Mouse (Mus musculus) lung, postnatal 0 days (tissue): ENCODE data around the gene Rims4. TPM values are rescaled to one million over a fixed set of nuclear protein-coding genes. Genes with fewer than 3 reads are reported as not detected.

Experiments
- ATAC-seq: fragments of 200-750 bp; cut with Nextera tagmentation; 2 replicates; pipeline ENCODE4 v1.8.0; 2017; ENCODE audit warnings: moderate library complexity
- DNase-seq: peaks from one replicate; pipeline ENCODE4 v3.0.0-alpha.2; 2016; ENCODE audit warnings: low spot score
- H3K27ac ChIP-seq: fragments of 300-500 bp; sonication (generic); 2 replicates; pipeline ENCODE4 v1.5.1; 2014; ENCODE audit warnings: antibody characterized with exemption, mild to moderate bottlenecking, low read length, mixed read lengths
- H3K27me3 ChIP-seq: fragments of 300-500 bp; sonication (generic); replicated peaks from 2 replicates; pipeline ENCODE4 v1.6.1; 2014; ENCODE audit warnings: low read length, mixed read lengths; ENCODE audit not compliant: insufficient read depth
- H3K36me3 ChIP-seq: fragments of 300-500 bp; sonication (generic); 2 replicates; pipeline ENCODE4 v1.6.1; 2014; ENCODE audit warnings: low read length, mixed read lengths; ENCODE audit not compliant: insufficient read depth
- H3K4me1 ChIP-seq: fragments of 300-500 bp; sonication (generic); 2 replicates; pipeline ENCODE4 v1.6.1; 2014; ENCODE audit warnings: antibody characterized with exemption, low read depth, low read length, mixed read lengths; ENCODE audit not compliant: insufficient read depth
- H3K4me2 ChIP-seq: fragments of 300-500 bp; sonication (generic); replicated peaks from 2 replicates; pipeline ENCODE4 v1.6.1; 2014; ENCODE audit warnings: low read depth, mild to moderate bottlenecking, low read length, moderate library complexity, mixed read lengths
- H3K4me3 ChIP-seq: fragments of 300-500 bp; sonication (generic); 2 replicates; pipeline ENCODE4 v1.5.1; 2014; ENCODE audit warnings: low read depth, low read length
- H3K9ac ChIP-seq: fragments of 300-500 bp; sonication (generic); replicated peaks from 2 replicates; pipeline ENCODE4 v1.6.1; 2014; ENCODE audit warnings: low read depth, mild to moderate bottlenecking
- H3K9me3 ChIP-seq: fragments of 300-500 bp; sonication (generic); 2 replicates; pipeline ENCODE4 v1.6.1; 2016; ENCODE audit warnings: low read length, mixed read lengths
- CTCF ChIP-seq: IDR thresholded peaks from 2 replicates; pipeline ENCODE4 v1.5.1; 2016; ENCODE audit warnings: antibody characterized with exemption, mild to moderate bottlenecking
- EP300 ChIP-seq: IDR thresholded peaks from 2 replicates; pipeline ENCODE4 v1.6.1; 2016; ENCODE audit warnings: antibody characterized with exemption, mild to moderate bottlenecking, control low read depth
- WGBS: fragments of 180-500 bp; shearing (Covaris S2); extraction: QIAGEN DNeasy Blood & Tissue Kit; methylation state at CpG from one replicate; pipeline ENCODE4 v1.1.7; 2014; 5-methylcytosine and 5-hydroxymethylcytosine counted together
- polyA plus RNA-seq: library from polyadenylated mRNA; unstranded; fragments of >200 nt; fragmentation: Nextera tagmentation; extraction: Ambion mirVana; gene quantifications from 2 replicates; pipeline ENCODE4 v1.2.1, GENCODE M21; 2015

The Rims4 gene
- polyA plus RNA-seq, 1 experiment from 2014 or later = 0.06 TPM

DNA sequence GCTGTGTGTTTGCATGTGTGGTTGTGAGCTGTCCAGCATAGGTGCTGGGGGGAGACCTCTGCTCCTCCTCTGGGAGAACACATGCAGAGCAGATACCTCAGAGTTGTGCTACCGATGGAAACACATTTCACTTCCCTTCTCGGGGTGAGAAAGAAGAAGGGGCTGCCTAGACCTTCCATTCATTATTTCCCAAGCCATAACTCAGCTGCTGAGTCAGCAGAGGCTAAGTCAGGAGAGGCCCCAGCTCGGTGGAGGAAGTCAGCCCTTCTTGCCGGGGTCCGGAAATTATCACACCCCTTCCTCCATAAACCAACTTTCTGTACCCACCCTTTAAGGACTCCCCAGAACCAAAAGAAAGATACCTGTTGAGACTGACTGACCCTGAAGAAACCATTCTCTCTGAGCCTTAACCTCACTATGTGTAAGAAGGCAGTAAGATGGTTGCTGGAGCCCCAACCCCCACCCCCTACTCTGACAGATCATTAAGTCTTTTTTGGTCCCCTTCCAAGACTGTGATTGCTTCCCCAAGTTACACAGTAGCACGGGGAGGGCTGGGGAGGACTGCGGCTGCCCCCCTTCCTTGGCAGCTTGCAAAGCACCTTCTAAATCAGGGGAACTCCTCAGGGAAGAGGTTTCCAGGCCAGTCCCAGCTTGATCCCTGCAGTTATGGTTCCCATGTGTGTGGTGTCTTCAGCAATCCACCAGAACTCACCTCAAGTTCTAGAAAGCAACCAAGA is 10.1 kb upstream of the Rims4 start:
- DNase-seq (no peak), ATAC-seq (no peak)
- Histone ChIP-seq H3K27me3 (no peaks in the 10 kb centered on the region), H3K36me3 (no peaks in the 10 kb centered on the region), H3K4me3 (no peak overlapping the region), H3K4me1 (no peaks in the 10 kb centered on the region), H3K9me3 (no peaks in the 10 kb centered on the region), H3K27ac (no peak overlapping the region), H3K9ac (no peak overlapping the region), H3K4me2 (no peak overlapping the region)
- TF ChIP-seq CTCF (no peak), EP300 (no peak)
- 35% methylated on average over 7 of the region's 7 CpGs for WGBS

GRCm38 (mm10) chr2:163925044-163925443 is 6.6 kb upstream of the Rims4 start:
- Histone ChIP-seq H3K27ac (no peak overlapping the region), H3K4me1 (no peaks in the 10 kb centered on the region), H3K4me2 (no peak overlapping the region), H3K9ac (no peak overlapping the region), H3K9me3 (no peaks in the 10 kb centered on the region), H3K4me3 (no peak overlapping the region), H3K36me3 (no peaks in the 10 kb centered on the region), H3K27me3 (0 out of 2 replicates have a peak, but pooled peaks cover 8% of the 10 kb centered on the region)
- TF ChIP-seq EP300 (no peak), CTCF (no peak)
- 86% methylated on average over 10 of the region's 10 CpGs for WGBS
- no peak for ATAC-seq
- DNase-seq = no peak

GRCm38 (mm10) chr2:163924531-163924930 is 6.0 kb upstream of the Rims4 start:
- Histone ChIP-seq H3K27me3 (peaks cover 13% of the 10 kb centered on the region; the same call in 1 of the 2 replicates), H3K36me3 (no peaks in the 10 kb centered on the region), H3K4me3 (no peak overlapping the region), H3K4me2 (no peak overlapping the region), H3K27ac (no peak overlapping the region), H3K9me3 (no peaks in the 10 kb centered on the region), H3K4me1 (no peaks in the 10 kb centered on the region), H3K9ac (no peak overlapping the region)
- WGBS = 41% methylated on average over 3 of the region's 3 CpGs
- DNase-seq (no peak), ATAC-seq (no peak)
- TF ChIP-seq EP300 (no peak), CTCF (no peak)

DNA sequence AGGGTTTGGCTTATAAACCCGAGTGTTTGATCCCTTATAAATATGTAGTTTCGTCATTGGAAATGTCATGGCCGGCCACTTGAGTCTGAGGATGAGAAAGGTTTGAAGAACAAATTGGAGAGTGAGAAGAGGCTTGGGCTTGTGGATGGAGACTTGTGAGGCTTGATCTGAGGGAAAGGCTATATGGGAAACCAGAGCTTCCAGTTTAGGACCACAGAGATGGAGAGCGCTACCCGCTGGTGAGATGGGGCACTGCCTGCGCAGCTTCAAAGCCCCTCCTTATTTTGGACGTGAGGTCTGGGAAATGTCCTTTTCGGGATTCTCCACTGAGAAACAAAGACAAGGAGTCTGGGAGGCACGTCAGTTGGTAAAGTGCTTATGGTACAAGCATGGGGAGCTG is 4.6 kb upstream of the Rims4 start:
- no peak for TF ChIP-seq EP300
- no peak for TF ChIP-seq CTCF
- WGBS = 61% methylated on average over 9 of the region's 9 CpGs
- no peaks in the 10 kb centered on the region for H3K9me3 ChIP-seq
- H3K4me1 ChIP-seq = no peaks in the 10 kb centered on the region
- H3K9ac ChIP-seq = no peak overlapping the region
- H3K4me2 ChIP-seq = no peak overlapping the region
- H3K27me3 ChIP-seq = peaks cover 26% of the 10 kb centered on the region
- no peak overlapping the region for H3K27ac ChIP-seq
- DNase-seq (no peak), ATAC-seq (no peak)
- no peaks in the 10 kb centered on the region for H3K36me3 ChIP-seq
- H3K4me3 ChIP-seq = no peak overlapping the region

- no peaks in the 10 kb centered on the region for H3K9me3 ChIP-seq
- WGBS = 61% methylated on average over 3 of the region's 3 CpGs
- no peak for ATAC-seq
- no peaks in the 10 kb centered on the region for H3K36me3 ChIP-seq
- no peak overlapping the region for H3K4me3 ChIP-seq
- H3K27ac ChIP-seq = no peak overlapping the region
- no peak overlapping the region for H3K9ac ChIP-seq
- DNase-seq = no peak
- no peak for TF ChIP-seq CTCF
- TF ChIP-seq EP300 = no peak
- H3K27me3 ChIP-seq = peaks cover 51% of the 10 kb centered on the region
- no peaks in the 10 kb centered on the region for H3K4me1 ChIP-seq
- H3K4me2 ChIP-seq = no peak overlapping the region
Observed at GRCm38 (mm10) chr2:163919581-163919980, 1.1 kb upstream of the Rims4 start.

DNA sequence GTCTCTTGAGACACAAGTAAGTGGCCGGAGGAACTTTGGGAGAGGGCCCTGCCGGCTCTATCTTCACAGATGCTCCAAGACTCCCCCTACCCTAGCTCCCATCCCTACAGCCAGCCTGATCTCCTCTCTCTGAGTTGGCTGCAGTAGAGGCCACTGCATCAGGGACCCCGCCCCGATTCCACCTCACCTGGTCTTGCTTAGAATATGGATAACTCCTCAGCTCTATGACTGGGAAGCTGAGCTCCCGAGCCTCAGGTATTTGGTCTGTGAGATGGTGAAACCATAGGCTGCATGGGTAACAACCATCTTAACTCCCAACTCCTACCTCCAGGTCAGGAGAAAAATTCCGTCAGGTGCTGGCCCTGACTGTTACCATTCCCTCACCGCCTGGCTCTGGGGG is 1.8 kb downstream of the Rims4 start:
- 68% methylated on average over 7 of the region's 7 CpGs for WGBS

More for the DNA sequence above, 1.8 kb downstream of the Rims4 start:
- no peaks in the 10 kb centered on the region for H3K9me3 ChIP-seq
- H3K27me3 ChIP-seq = peaks cover 63% of the 10 kb centered on the region
- H3K4me3 ChIP-seq = no peak overlapping the region
- no peak overlapping the region for H3K27ac ChIP-seq
- H3K4me1 ChIP-seq = no peaks in the 10 kb centered on the region
- TF ChIP-seq EP300 = no peak
- TF ChIP-seq CTCF = no peak
- no peak overlapping the region for H3K9ac ChIP-seq
- no peaks in the 10 kb centered on the region for H3K36me3 ChIP-seq
- ATAC-seq (no peak), DNase-seq (no peak)
- no peak overlapping the region for H3K4me2 ChIP-seq
